Mouse (Mus musculus) heart, postnatal 25 days (tissue): ENCODE data around the gene Pml. TPM values are rescaled to one million over a fixed set of nuclear protein-coding genes. Genes with fewer than 3 reads are reported as not detected.

Experiments used
- DNase-seq: peaks from one replicate; pipeline ENCODE4 v3.0.0; 2022; ENCODE audit warnings: low spot score
- intact Hi-C: fragments of 180-260 bp; cut with DNase I; formaldehyde crosslinking; loops from one replicate; pipeline ENCODE4 v1.15.1; 2025
- total RNA-seq, 2 experiments: library from RNA; stranded (reverse); gene quantifications; 2 replicates each; pipeline ENCODE4 v1.2.3; 2021

The Pml gene
- total RNA-seq, 2 experiments from 2014 or later = 10.0 to 12.6 TPM

DNA sequence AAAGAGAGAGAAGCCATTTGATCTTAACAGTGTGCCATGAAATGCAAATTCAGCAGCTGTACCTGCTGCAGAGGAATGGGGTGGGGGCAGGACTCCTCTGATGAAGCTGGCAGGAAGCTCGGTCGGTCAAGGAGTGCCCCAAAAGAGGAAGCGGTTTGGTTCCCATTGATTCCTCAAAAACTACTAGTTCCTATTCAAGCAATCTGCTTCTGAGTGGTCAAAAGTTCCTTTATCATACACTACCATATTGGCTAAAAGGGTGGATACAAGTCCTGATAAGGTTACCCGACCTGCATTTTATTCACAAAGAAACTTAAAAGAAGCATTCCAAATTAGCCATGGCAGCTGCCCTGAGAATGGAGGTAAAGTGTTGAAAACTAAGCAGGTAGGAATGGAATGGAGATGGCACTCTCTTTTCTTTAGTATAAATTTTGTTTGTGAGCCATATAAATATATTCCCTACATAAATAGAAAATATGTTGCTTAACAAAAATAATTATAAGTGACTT, 3.4 kb downstream of the Pml start:
- no peak for DNase-seq
- intact Hi-C loops = no loop called here

DNA sequence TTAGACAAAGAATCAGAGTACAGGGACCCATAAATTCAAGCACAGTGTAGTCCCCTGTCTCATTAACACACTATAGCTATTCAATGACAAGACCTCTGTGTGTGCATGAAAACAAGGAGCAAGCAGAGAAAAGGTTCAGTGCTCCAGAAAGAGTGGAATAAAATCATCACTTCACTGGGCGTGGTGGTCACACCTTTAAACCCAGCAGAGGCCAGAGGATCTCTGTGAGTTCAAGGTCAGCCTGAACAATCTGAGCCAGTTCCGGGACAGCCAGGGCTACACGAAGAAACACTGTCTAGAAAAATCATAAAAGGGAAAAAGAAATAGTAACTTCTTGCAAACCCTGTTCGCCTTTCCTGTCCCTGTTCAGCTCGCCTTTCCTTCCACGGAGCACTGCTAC, 5.9 kb downstream of the Pml start:
- no peak for DNase-seq

DNA sequence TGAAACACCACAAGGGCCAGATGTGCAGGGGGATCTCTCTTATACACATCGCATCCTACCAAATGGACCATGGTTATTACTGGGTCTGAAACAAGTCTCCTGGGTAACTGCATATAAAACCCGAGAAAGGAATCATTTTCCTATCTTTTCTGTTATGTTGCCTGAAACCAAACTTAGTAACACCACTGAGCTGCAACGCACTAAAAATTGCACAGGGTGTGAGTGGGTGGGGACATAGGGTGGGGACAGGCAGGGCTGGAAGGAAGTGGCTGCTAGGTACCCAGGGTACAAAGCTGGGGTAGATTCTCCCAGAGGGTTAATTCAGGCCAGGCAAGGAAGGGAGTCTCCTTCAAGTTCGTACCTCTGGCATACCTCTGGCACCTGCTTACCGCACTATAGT, 6.9 kb downstream of the Pml start:
- intact Hi-C loops = no loop called here
- DNase-seq = no peak

More for the DNA sequence above, 5.9 kb downstream of the Pml start:
- intact Hi-C loops = no loop called here

DNA sequence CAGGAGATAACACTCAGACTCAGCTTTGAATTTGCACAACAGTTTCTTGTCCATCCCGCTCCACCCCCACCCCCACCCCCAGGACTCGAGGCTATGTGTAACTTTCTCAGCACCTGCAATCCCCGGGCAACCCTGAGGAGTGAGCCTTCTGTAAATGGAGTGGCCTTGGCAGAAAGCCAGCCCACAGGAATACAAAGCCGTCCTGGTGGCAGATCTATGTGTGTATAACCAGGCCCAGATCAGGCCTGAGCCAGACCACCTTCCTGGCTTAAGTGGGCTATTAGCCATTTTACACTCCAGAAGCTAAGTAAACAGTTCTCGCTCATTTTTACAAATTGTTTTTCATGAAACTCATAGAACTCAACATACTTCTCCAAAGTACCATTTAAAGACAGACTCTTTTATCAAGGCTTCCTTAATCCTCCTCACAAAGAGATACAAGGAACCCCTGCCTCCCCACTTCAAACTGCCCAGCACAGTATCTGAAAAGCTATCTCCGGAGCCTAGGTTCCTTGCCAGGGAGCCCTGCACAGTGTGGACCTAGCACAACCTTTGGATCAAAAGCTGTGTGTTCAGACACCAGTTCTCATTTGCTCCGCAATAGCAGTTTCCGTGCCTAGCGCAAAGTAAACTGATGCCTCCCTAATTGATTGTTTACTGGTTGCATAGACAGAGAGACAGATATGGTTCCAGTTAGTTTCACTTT, 7.7 kb downstream of the Pml start:
- DNase-seq = no peak
- intact Hi-C loops = no loop called here

DNA sequence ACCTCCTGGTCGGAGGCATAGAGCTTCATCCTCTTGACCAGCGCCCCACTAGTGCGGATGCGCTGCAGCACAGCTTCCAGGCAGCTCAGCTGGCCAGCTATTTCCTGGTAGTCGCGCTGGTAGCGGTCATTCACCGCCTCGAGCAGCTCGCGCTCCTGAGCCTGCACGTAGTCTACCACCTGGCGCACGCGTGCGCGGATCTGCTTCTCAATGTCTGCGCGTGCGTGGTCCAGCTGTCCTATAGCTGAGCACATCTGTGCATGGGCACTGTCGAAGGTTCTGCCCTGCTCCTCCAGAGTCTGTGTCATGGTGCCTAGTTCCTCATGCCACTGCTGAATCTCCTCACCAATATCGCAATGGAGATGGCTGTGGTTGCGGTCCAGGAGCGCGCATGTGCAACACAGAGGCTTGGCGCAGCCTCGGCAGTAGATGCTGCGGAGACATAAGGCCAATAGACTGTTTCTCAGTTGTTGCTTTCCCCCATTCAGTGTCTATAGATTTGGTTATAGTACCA, 15.0 kb downstream of the Pml start:
- intact Hi-C loops = no loop called here
- no peak for DNase-seq

DNA sequence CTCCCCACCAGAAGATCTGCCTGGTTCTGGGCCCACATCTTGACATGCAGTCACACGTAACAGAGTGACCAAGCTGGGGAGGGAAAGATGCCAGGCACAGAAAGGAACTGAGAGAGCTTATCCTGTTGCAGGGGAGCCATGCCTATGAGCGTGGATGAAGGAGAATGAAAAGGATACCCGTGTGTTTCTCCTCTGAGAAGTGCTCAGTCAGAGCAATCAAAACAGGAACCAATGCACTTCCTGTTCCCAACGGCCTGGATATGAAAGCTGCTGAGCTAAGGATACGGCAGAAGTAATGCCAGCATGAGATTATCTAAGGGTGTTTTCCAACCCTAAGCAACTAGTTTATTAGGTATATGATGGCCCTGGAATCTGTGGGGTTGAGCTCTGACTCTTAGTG, 17.2 kb downstream of the Pml start:
- intact Hi-C loops = no loop called here
- no peak for DNase-seq

DNA sequence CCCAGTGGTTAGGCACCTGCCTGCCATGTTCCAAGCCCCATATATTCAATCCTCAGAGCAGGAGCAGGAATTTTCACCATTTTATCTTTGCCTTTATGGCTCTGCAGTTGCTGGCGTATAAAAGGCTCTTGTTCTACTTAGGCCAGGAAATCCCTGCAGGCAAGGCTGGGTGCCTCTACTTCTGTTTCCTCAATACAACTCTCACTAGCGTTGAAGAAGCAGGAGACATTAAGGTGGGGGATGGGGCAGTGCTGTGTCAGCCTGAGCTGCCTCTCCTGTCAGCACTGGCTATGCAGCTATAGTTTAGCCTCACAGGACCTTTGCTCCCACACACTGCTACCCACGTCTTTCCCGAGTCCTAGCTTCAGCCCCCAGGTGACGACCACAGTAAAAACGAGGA, 17.8 kb downstream of the Pml start:
- DNase-seq = no peak

DNA sequence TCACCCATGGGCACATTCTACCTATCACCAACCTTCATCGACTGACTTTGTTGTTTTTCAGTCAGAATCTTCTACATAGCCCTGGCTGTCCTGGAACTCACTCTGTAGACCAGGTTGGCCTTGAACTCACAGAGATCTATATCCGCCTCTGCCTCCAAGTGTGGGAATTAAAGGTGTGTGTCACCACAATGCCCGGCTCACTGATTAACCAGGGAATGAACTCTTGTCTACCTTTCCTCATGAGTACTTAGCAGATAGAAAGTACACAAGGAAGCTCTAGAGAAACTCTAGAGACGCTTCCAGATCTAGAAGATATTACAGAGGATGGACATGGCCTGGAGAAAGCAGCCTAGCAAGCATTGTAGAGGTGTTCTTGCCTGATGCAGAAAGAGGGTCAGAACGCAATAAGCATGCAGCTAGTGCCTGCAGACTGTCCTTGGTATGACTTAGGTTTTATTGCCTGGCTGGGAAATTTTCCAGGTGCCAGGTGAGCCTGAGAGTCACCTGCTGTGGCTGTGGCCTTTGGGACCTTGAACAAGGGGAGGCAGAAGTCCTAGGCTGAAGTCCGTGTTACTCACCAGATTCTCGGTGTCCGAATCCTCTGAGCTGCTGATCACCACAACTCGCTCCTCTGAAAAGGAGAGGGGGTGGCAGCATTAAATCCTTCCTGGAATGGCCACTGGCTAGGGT, 20.7 kb downstream of the Pml start:
- DNase-seq = no peak

More for the DNA sequence above, 17.8 kb downstream of the Pml start:
- intact Hi-C loops = no loop called here

DNA sequence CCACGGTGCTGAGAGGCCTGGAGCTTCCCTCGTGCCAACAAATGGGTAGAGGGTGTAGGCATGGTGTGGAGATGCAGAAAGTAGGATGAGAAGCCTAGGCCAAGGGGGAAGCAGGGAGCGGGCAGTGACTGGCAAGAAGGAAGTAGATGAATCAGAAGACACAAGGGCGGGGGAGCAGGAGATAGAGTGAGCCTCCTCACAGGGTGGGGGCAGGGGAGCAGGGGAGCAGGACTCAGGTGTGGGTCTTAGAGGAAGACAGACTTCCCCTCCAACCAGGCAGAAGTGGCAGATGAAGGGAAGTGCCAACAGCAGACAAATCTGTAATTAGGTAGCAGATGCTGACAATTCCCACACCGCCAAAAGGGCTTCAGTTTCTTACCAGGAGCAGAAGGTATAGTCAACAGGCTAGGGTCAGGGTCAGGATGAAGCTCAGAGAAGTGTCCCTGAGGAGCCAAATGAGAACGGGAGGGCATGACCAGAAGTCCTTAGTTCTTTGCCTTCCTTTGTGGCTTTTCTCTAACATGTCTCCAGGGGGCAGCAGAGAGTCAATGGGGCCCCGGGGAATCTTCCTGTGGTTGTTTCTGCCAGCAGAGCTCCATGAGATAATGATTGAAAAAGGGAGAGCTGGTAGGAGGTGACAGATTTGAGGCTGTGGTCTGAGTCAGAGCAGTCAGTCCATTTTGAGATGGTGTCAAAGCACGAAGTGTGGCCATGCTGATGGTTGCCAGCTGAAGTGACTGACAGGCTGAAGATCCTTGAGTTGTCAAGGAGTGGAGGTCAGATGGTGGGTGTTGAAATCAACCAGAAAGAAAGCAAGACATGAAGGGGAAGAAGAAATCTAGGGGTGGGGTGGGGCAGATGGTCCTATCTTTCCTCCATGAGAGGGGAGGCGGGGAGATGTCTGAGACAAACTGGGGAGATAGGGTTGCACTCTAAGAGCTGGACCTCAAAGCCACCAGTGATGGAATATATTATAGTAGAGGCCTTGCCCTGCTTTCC, 23.4 kb downstream of the Pml start:
- intact Hi-C loops = loop anchor here (2.0 to 10.0 kb wide), 3 partner anchors 43 to 139 kb away; no protein-coding TSS in a partner anchor

More for the DNA sequence above, 20.7 kb downstream of the Pml start:
- intact Hi-C loops = loop anchor here (10.0 kb wide), 1 partner anchor 136 kb away; no protein-coding TSS in a partner anchor

DNA sequence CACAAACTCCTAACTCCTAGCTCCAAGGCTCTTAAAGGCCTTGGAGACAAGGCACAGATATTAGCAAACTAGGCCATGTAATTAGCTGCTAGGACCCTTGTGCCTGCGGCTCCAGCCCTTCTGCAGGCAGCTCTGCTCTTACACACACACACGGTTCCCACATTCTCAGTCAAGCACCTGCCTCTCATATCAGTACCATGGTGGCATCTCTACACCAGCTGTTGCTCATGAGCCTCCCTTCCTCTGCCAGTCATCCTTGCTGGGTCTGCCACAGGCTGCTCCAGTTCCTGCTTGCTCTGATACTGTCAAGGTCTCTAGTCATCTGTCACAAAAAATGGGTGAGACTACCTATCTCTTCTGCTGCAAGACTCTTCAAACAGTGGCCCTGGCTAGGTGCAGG, 25.2 kb downstream of the Pml start:
- intact Hi-C loops = loop anchor here (10.0 kb wide), 1 partner anchor 140 kb away; no protein-coding TSS in a partner anchor
- DNase-seq = no peak

More for the DNA sequence above, 23.4 kb downstream of the Pml start:
- no peak for DNase-seq

DNA sequence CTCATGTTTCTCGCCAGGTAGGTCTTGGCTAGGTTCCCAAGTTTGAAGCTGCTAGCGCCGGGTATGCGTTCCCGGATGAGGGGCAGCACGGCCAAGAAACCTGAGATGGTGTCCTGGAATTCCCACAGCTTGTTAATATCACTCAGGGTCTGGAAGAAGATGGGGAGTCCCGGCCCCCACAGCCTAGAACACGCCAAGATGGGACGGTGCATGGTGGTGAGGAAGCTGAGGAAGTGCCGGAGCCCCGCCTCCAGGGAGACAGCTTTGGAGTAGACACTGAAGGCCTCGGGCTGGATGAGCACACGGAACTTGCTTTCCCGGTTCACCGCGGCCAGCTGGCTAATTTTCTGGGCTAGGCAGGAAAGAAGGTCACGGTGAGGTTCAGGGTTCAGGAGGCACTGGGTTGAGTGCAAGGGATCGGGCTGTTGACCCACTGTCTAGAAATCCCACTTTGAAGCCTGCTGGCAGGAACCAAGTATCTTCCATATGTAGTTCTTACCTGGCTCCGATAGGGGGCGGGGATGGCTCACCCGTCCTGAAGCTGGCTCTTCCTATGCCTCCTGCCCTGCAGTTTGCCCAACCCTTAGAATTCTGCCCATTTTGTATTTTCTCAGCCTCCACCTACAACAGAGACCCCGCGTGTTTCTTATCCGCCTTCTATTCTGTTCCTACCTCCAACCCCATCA, 29.2 kb downstream of the Pml start:
- intact Hi-C loops = loop anchor here (10.0 kb wide), 1 partner anchor 144 kb away; no protein-coding TSS in a partner anchor
- DNase-seq = no peak

DNA sequence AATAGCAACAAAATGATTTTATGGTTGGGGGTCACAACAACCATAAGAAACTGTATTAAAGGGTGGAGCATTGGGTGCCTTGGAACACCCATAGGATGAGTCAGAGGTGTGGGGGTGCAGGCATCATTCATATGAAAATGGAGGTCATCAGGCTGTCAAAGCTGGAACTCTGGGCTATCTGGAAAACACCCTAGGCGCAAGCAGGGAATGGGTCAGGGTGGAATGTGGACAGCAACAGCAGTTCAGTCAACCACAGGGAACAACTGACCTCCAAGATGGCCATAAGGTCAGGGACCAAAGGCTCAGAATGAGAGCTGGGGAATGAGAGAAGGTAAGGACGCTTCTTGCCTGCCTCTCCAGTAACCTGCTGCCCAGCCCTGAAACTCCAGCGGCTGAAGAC, 31.0 kb downstream of the Pml start:
- intact Hi-C loops = no loop called here
- DNase-seq = no peak

DNA sequence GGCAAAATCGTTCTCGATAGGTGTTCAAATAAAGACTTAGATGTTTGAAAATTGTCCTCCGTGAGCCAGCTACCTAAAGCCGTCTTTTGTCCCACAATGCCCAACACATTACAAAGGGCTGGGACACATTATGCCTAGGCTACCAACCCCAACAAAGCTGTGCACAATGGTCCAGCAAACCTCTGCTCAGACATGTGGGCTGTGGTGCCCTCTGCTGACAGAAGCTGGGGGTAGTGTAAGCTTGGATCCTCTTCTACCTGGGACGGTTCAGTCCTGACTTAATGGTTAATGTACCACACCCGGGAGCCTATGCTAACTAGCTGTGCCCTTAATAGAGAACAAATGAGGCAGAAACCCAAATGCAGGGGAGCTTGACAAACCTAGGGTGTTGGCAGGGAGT, 33.2 kb downstream of the Pml start:
- no peak for DNase-seq

DNA sequence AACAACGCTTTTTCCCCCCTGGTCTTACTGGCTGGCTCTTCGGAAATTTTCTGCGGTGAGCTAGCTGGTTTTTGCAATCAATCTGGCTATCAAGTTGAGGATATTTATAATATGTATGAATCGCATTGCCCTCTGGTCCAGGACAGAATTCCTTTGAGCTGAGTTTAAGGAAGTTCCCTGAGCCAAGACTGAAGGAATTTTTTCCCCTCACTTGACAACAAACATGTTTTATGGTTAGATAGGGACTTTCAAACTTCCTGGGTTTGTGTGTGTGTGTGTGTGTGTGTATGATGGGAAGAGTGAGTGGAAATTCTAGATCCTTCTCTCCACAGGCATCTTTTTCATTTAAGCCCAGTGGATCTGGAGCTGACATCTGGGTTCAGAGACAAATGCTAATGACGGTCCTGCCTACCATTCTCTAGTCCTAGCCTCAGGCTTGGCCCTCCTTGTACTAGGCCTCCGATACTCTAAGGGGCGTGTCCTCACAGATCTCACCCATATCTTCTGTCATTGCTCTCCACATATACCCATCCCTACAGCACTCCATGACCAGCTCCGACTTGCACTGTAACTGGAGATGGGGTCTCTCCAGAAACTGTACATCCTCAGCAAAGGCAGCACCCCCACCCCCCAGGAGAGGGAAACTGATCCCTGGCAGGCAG, 34.9 kb downstream of the Pml start:
- intact Hi-C loops = no loop called here
- no peak for DNase-seq

More for the DNA sequence above, 33.2 kb downstream of the Pml start:
- intact Hi-C loops = no loop called here

DNA sequence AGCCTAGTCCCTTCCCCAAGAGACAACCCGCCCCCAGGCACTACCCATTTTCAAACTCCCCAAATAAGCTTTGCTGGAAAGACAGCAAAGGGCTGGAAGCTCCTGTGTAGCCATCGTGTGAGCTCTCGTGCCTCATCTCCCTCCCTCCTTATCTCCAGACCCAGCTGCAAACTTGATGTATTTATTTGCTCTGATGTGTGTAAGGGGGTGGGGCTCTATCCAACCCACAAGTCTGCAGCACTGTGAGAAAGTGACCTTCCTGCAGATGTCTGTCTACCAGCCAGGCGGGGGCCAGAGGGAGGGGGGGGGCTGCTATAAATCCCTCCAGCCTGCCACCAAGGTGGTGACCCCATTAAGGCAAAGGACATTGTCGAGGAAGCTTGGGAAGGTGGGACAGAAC, 35.7 kb downstream of the Pml start:
- no peak for DNase-seq
- intact Hi-C loops = no loop called here

DNA sequence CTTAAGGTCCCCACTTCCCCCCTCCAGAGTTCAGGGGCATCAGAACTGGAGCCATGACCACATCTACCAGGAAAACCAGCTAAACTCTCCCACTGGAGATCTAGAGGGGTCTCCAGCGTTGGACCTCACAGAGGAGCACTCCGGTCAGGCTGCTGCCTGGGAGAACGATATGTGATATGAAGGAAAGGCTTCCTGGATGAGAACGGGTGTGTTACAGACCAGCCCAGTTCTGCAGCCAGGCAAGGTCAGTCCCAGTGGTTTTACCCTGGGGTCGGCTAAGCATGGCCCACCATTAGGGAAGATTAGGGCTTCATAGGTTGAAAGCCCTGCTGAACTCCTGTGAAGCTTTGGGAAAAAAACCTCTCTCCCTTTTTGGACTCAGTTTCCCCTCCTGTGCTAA, 36.2 kb downstream of the Pml start:
- intact Hi-C loops = no loop called here
- no peak for DNase-seq

DNA sequence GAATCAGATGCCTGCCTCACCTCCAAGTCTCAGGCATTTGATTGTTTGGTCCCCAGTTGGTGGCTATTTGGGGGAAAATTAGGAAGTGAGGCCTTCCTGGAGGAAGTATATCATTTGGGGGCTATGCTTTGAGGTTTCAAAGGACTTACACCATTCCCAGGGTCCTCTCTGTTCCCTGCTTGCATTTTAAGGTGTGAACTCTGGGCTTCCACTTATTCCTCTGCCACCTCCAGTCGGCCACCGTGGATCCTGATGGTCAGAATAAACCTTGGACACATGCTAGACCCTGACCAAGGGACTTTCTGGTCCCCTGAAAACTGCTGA, 39.3 kb downstream of the Pml start:
- DNase-seq = no peak
- intact Hi-C loops = no loop called here

DNA sequence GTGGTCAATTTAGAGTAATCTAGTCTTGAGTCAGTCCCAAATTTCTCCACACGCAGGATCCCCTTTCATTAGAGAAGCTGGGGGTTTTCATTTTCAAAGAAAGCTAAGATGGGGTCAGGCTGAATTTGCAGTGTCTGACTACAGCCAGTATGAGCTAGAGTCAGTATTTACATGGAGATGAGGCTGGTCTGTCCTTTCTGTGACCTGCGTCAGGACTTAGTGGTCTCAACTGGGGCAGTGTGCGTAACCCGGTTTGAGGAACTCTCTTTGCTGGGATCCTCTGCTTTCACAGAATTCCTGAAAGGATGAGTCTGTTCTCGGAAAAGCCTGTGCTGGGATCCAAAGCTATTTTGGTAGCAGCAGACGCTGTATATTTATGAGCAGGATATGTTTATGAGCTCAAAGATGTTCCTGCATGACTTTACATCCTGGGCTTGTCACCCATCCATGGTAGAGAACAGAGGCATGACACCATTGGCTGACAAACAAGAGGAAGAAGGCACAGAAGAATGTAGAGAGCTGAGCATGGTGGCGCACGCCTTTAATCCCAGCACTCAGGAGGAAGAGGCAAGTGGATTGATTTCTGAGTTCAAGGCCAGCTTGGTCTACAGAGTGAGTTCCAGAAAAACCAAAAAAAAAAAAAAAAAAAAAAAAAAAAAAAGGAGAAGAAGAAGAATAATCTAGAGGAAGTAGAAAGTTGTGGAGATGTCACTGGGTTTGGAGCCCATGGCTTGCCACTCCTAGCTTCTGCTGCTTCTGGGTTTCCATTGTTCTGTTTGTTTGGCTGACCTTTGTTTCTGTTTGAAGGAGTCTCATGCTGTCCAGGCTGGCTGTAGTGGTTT, 39.9 kb downstream of the Pml start:
- intact Hi-C loops = no loop called here
- no peak for DNase-seq
